Mouse (Mus musculus): ENCODE measurements at regions not wholly inside any gene's neighbourhood (a gene's known extent, or its start where the extent isn't known, plus 50 kb on each side); places are given as distances from the start of the nearest gene placed in this dataset.

GRCm38 (mm10) chr1:57470356-57470755, 63.5 kb upstream of the Tyw5 start:
- no peak for DNase-seq

- DNase-seq, result no peak
These were observed 65.3 kb upstream of the Tyw5 start for GRCm38 (mm10) chr1:57472235-57472634.

- no peak for DNase-seq
These were observed 70.8 kb upstream of the Tyw5 start for GRCm38 (mm10) chr1:57477725-57478124.

GRCm38 (mm10) chr1:57478151-57478550, 71.2 kb upstream of the Tyw5 start:
- DNase-seq, result no peak

- no peak for DNase-seq
These were observed 71.9 kb upstream of the Tyw5 start for GRCm38 (mm10) chr1:57478800-57479199.

GRCm38 (mm10) chr1:57479566-57479965, 72.7 kb upstream of the Tyw5 start:
- DNase-seq, result no peak

- no peak for DNase-seq
These were observed 82.3 kb upstream of the Tyw5 start for GRCm38 (mm10) chr1:57489176-57489575.

GRCm38 (mm10) chr1:57489588-57489987, 82.7 kb upstream of the Tyw5 start:
- no peak for DNase-seq

- DNase-seq, result no peak
These were observed 83.1 kb upstream of the Tyw5 start for GRCm38 (mm10) chr1:57490021-57490420.

GRCm38 (mm10) chr1:57492696-57493095, 85.8 kb upstream of the Tyw5 start:
- DNase-seq, result no peak

GRCm38 (mm10) chr1:57497489-57498037, 90.7 kb upstream of the Tyw5 start:
- no peak for DNase-seq

GRCm38 (mm10) chr1:57510359-57511120, 103.6 kb upstream of the Tyw5 start:
- DNase-seq, result no peak

GRCm38 (mm10) chr1:57511902-57512301, 105.0 kb upstream of the Tyw5 start:
- no peak for DNase-seq

GRCm38 (mm10) chr1:57512516-57512915, 105.6 kb upstream of the Tyw5 start:
- no peak for DNase-seq

- DNase-seq, result no peak
These were observed 119.1 kb upstream of the Tyw5 start for GRCm38 (mm10) chr1:57525965-57526364.

- DNase-seq, result no peak
These were observed 121.8 kb upstream of the Tyw5 start for GRCm38 (mm10) chr1:57528703-57529102.

GRCm38 (mm10) chr1:57529320-57529719, 122.4 kb upstream of the Tyw5 start:
- no peak for DNase-seq

- DNase-seq, result no peak
These were observed 130.5 kb upstream of the Tyw5 start for GRCm38 (mm10) chr1:57537369-57537768.

- DNase-seq, result no peak
These were observed 137.8 kb upstream of the Tyw5 start for GRCm38 (mm10) chr1:57544684-57545083.

GRCm38 (mm10) chr1:57545792-57546685, 139.1 kb upstream of the Tyw5 start:
- DNase-seq, result no peak

GRCm38 (mm10) chr1:57561517-57561916, 154.6 kb upstream of the Tyw5 start:
- no peak for DNase-seq

- no peak for DNase-seq
These were observed 157.8 kb upstream of the Tyw5 start for GRCm38 (mm10) chr1:57564676-57565075.

GRCm38 (mm10) chr1:57572097-57572496, 165.2 kb upstream of the Tyw5 start:
- DNase-seq, result no peak

- no peak for DNase-seq
These were observed 166.9 kb upstream of the Tyw5 start for GRCm38 (mm10) chr1:57573829-57574228.
